Mouse (Mus musculus): Measurements from ENCODE around the gene Tmem209. TPM values are rescaled to one million over a fixed set of nuclear protein-coding genes. Genes with fewer than 3 reads are reported as not detected.

The Tmem209 gene
- polyA plus RNA-seq, 1 experiment from 2014 or later: 21.1 TPM

- Histone ChIP-seq H3K4me2 (peak overlapping the region; percentile 56), H3K4me1 (peaks cover 54% of the 10 kb centered on the region), H3K27ac (replicated peaks) (peak overlapping the region; percentile 91), H3K27me3 (replicated peaks) (no peaks in the 10 kb centered on the region), H3K9me3 (replicated peaks) (no peaks in the 10 kb centered on the region), H3K4me3 (replicated peaks) (peak overlapping the region; percentile 25; the same call in 1 of the 2 replicates), H3K36me3 (no peaks in the 10 kb centered on the region), H3K9ac (replicated peaks) (no peak overlapping the region)
- ATAC-seq (ENCODE audit: low FRiP score): no peak
- WGBS: 33% methylated on average over 9 of the region's 9 CpGs
These were observed 38.2 kb upstream of the Tmem209 start for GRCm38 (mm10) chr6:30547656-30548306.

GRCm38 (mm10) chr6:30547274-30547645 is 37.7 kb upstream of the Tmem209 start:
- peaks cover 49% of the 10 kb centered on the region for H3K4me1 ChIP-seq
- H3K9ac ChIP-seq (replicated peaks): peak overlapping the region; percentile 38
- peak; percentile 65 for ATAC-seq (ENCODE audit: low FRiP score)
- no peaks in the 10 kb centered on the region for H3K27me3 ChIP-seq (replicated peaks)
- H3K27ac ChIP-seq (replicated peaks): peak overlapping the region; percentile 91
- H3K4me2 ChIP-seq: peak overlapping the region; percentile 56
- H3K36me3 ChIP-seq: no peaks in the 10 kb centered on the region
- peak overlapping the region; percentile 25 for H3K4me3 ChIP-seq (replicated peaks)
- H3K9me3 ChIP-seq (replicated peaks): no peaks in the 10 kb centered on the region
- WGBS: 1% methylated on average over 14 of the region's 17 CpGs

GRCm38 (mm10) chr6:30546571-30547273 is 37.1 kb upstream of the Tmem209 start:
- Histone ChIP-seq H3K36me3 (no peaks in the 10 kb centered on the region), H3K9ac (replicated peaks) (peak overlapping the region; percentile 38), H3K4me3 (replicated peaks) (peak overlapping the region; percentile 25), H3K4me2 (peak overlapping the region; percentile 56), H3K4me1 (peaks cover 45% of the 10 kb centered on the region), H3K27ac (replicated peaks) (peak overlapping the region; percentile 91), H3K27me3 (replicated peaks) (no peaks in the 10 kb centered on the region), H3K9me3 (replicated peaks) (no peaks in the 10 kb centered on the region)
- ATAC-seq (ENCODE audit: low FRiP score): peak; percentile 71
- 7% methylated on average over 17 of the region's 17 CpGs for WGBS

GRCm38 (mm10) chr6:30545689-30546088 is 36.1 kb upstream of the Tmem209 start:
- Histone ChIP-seq H3K4me2 (no peak overlapping the region), H3K4me1 (peaks cover 39% of the 10 kb centered on the region), H3K4me3 (replicated peaks) (no peak overlapping the region), H3K9ac (replicated peaks) (no peak overlapping the region), H3K36me3 (no peaks in the 10 kb centered on the region), H3K9me3 (replicated peaks) (no peaks in the 10 kb centered on the region), H3K27me3 (replicated peaks) (no peaks in the 10 kb centered on the region), H3K27ac (replicated peaks) (peak overlapping the region; percentile 56; the same call in 1 of the 2 replicates)
- 76% methylated on average over 7 of the region's 7 CpGs for WGBS
- ATAC-seq (ENCODE audit: low FRiP score): no peak

GRCm38 (mm10) chr6:30543851-30544250 is 34.3 kb upstream of the Tmem209 start:
- Histone ChIP-seq H3K4me2 (no peak overlapping the region), H3K4me1 (peaks cover 32% of the 10 kb centered on the region), H3K9me3 (replicated peaks) (no peaks in the 10 kb centered on the region), H3K36me3 (no peaks in the 10 kb centered on the region), H3K27me3 (replicated peaks) (no peaks in the 10 kb centered on the region), H3K4me3 (replicated peaks) (no peak overlapping the region), H3K27ac (replicated peaks) (no peak overlapping the region), H3K9ac (replicated peaks) (no peak overlapping the region)
- ATAC-seq (ENCODE audit: low FRiP score): no peak
- 23% methylated on average over 8 of the region's 8 CpGs for WGBS

GRCm38 (mm10) chr6:30543077-30543476 is 33.5 kb upstream of the Tmem209 start:
- ATAC-seq (ENCODE audit: low FRiP score): no peak
- Histone ChIP-seq H3K36me3 (no peaks in the 10 kb centered on the region), H3K27me3 (replicated peaks) (no peaks in the 10 kb centered on the region), H3K4me1 (peaks cover 32% of the 10 kb centered on the region), H3K9ac (replicated peaks) (no peak overlapping the region), H3K4me2 (no peak overlapping the region), H3K9me3 (replicated peaks) (no peaks in the 10 kb centered on the region), H3K27ac (replicated peaks) (no peak overlapping the region), H3K4me3 (replicated peaks) (no peak overlapping the region)
- 49% methylated on average over 12 of the region's 12 CpGs for WGBS

GRCm38 (mm10) chr6:30542277-30542676 is 32.7 kb upstream of the Tmem209 start:
- WGBS: 94% methylated on average over 6 of the region's 6 CpGs
- Histone ChIP-seq H3K4me2 (no peak overlapping the region), H3K27ac (replicated peaks) (no peak overlapping the region), H3K27me3 (replicated peaks) (no peaks in the 10 kb centered on the region), H3K36me3 (no peaks in the 10 kb centered on the region), H3K4me3 (replicated peaks) (no peak overlapping the region), H3K9ac (replicated peaks) (no peak overlapping the region), H3K9me3 (replicated peaks) (no peaks in the 10 kb centered on the region), H3K4me1 (peaks cover 24% of the 10 kb centered on the region)
- ATAC-seq (ENCODE audit: low FRiP score): no peak

GRCm38 (mm10) chr6:30541009-30541799 is 31.6 kb upstream of the Tmem209 start, which contains the start of gene Cpa2:
Gene Cpa2, plus strand, starts transcription at chr6:30541582.
- peaks cover 15% of the 10 kb centered on the region for H3K4me1 ChIP-seq
- ATAC-seq (ENCODE audit: low FRiP score): no peak
- H3K36me3 ChIP-seq: no peaks in the 10 kb centered on the region
- H3K4me3 ChIP-seq (replicated peaks): no peak within 1 kb of the TSS
- no peaks in the 10 kb centered on the region for H3K27me3 ChIP-seq (replicated peaks)
- H3K9me3 ChIP-seq (replicated peaks): no peaks in the 10 kb centered on the region
- H3K9ac ChIP-seq (replicated peaks): no peak within 1 kb of the TSS
- no peak within 1 kb of the TSS for H3K27ac ChIP-seq (replicated peaks)
- WGBS: 73% methylated on average over 11 of the region's 11 CpGs
- H3K4me2 ChIP-seq: no peak within 1 kb of the TSS

GRCm38 (mm10) chr6:30538800-30539199 is 29.2 kb upstream of the Tmem209 start:
- Histone ChIP-seq H3K27me3 (replicated peaks) (no peaks in the 10 kb centered on the region), H3K4me1 (peaks cover 11% of the 10 kb centered on the region), H3K27ac (replicated peaks) (no peak overlapping the region), H3K4me2 (no peak overlapping the region), H3K9ac (replicated peaks) (no peak overlapping the region), H3K4me3 (replicated peaks) (no peak overlapping the region), H3K36me3 (no peaks in the 10 kb centered on the region), H3K9me3 (replicated peaks) (no peaks in the 10 kb centered on the region)
- ATAC-seq (ENCODE audit: low FRiP score): no peak
- 85% methylated on average over 5 of the region's 5 CpGs for WGBS

GRCm38 (mm10) chr6:30538240-30538639 is 28.7 kb upstream of the Tmem209 start:
- Histone ChIP-seq H3K4me3 (replicated peaks) (no peak overlapping the region), H3K4me1 (peaks cover 5% of the 10 kb centered on the region), H3K9ac (replicated peaks) (no peak overlapping the region), H3K4me2 (no peak overlapping the region), H3K9me3 (replicated peaks) (no peaks in the 10 kb centered on the region), H3K27ac (replicated peaks) (no peak overlapping the region), H3K36me3 (no peaks in the 10 kb centered on the region), H3K27me3 (replicated peaks) (no peaks in the 10 kb centered on the region)
- 71% methylated on average over 10 of the region's 10 CpGs for WGBS
- no peak for ATAC-seq (ENCODE audit: low FRiP score)

- no peaks in the 10 kb centered on the region for H3K27me3 ChIP-seq (replicated peaks)
- no peaks in the 10 kb centered on the region for H3K4me1 ChIP-seq
- no peaks in the 10 kb centered on the region for H3K36me3 ChIP-seq
- 44% methylated on average over 3 of the region's 3 CpGs for WGBS
- H3K9me3 ChIP-seq (replicated peaks): no peaks in the 10 kb centered on the region
- no peak overlapping the region for H3K4me3 ChIP-seq (replicated peaks)
- no peak overlapping the region for H3K27ac ChIP-seq (replicated peaks)
- no peak overlapping the region for H3K9ac ChIP-seq (replicated peaks)
- no peak overlapping the region for H3K4me2 ChIP-seq
- ATAC-seq (ENCODE audit: low FRiP score): no peak
These were observed 25.8 kb upstream of the Tmem209 start for GRCm38 (mm10) chr6:30535340-30535739.

Measured in neural tube, embryonic 15.5 days (tissue).